Mouse (Mus musculus) gastrocnemius, adult 8-10 months (tissue): ENCODE measurements around the gene Pacsin1. TPM values are rescaled to one million over a fixed set of nuclear protein-coding genes. Genes with fewer than 3 reads are reported as not detected.

Experiments used
- DNase-seq, 2 experiments: peaks; one replicate each; pipeline ENCODE4 v3.0.0; 2022; ENCODE audit warnings: low spot score in 2 of 2
- total RNA-seq, 4 experiments: library from RNA; stranded (reverse); gene quantifications; 2 replicates each; pipeline ENCODE4 v1.2.4; 2022

Gene Pacsin1
- total RNA-seq, 4 experiments from 2014 or later = 0.15 to 0.51 TPM; not detected in 2

GRCm38 (mm10) chr17:27677756-27678155 is 22.4 kb downstream of the Pacsin1 start:
- no peak for DNase-seq

- no peak for DNase-seq
Observed at GRCm38 (mm10) chr17:27678924-27679813, 23.9 kb downstream of the Pacsin1 start.

GRCm38 (mm10) chr17:27684886-27685549 is 29.7 kb downstream of the Pacsin1 start:
- no peak for DNase-seq

DNA sequence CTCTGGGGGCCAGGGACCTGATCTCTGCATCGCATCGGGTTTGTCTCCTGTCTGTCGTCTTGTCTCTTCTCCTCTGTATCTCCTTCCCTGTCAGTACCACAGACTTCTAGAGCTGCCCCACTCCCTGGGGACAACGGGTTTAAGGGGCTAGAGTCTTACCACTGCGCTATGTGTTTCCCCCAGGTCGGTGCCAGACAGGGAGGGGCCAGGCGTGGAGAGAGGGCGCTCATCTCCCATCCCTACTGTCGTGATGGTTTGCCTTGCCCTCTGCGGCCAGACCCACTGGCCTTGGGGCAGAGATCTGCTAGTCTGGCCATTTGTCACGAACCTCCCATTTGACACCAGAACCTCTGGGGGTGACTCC is 30.2 kb downstream of the Pacsin1 start:
- DNase-seq = no peak

DNA sequence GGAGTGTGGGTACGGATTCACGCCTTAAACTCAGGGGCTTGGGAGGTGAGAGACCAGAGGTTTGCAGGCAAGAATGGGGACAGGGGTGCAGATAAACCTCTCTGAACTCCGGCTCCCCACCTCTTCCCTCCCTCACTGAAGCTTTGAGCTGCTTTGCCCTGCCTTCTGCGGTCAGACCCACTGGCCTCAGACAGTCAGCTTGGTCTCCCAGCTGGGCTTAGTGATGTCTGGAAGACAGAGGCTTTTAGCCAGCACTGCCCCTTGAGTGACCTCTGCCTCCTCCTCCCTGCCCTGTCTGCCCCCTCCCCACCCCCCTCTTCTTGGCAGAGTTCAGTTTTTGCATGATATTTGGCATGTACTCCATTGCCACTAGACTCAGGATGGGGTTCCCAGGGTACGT is 31.1 kb downstream of the Pacsin1 start:
- no peak for DNase-seq

- DNase-seq = no peak
Observed at GRCm38 (mm10) chr17:27690993-27691693, 35.8 kb downstream of the Pacsin1 start.

GRCm38 (mm10) chr17:27699641-27700244 is 44.4 kb downstream of the Pacsin1 start:
- DNase-seq = no peak

- no peak for DNase-seq
Observed at GRCm38 (mm10) chr17:27700812-27701211, 45.5 kb downstream of the Pacsin1 start.

- no peak for DNase-seq
Observed at GRCm38 (mm10) chr17:27701856-27702255, 46.5 kb downstream of the Pacsin1 start.

DNA sequence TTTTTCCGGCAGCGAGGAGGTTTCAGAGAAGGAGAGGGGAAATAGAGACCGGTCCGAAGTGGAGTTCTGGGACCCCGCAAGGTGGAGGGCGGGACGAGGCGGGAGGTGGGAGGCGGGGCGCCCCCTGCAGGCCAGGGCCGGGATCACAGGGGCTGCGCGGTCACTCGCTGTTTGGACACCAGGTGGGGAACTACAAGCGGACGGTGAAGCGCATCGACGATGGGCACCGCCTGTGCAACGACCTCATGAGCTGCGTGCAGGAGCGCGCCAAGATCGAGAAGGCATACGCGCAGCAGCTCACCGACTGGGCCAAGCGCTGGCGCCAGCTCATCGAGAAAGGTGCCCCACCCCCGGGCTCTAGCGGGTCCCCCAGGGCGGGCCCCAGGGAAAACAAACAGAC is 47.2 kb downstream of the Pacsin1 start:
- DNase-seq = peak in 1 of 2 experiments; percentile 26

- no peak for DNase-seq
Observed at GRCm38 (mm10) chr17:27703961-27704621, 48.8 kb downstream of the Pacsin1 start.

- DNase-seq = no peak
Observed at GRCm38 (mm10) chr17:27705661-27706060, 50.4 kb downstream of the Pacsin1 start.

DNA sequence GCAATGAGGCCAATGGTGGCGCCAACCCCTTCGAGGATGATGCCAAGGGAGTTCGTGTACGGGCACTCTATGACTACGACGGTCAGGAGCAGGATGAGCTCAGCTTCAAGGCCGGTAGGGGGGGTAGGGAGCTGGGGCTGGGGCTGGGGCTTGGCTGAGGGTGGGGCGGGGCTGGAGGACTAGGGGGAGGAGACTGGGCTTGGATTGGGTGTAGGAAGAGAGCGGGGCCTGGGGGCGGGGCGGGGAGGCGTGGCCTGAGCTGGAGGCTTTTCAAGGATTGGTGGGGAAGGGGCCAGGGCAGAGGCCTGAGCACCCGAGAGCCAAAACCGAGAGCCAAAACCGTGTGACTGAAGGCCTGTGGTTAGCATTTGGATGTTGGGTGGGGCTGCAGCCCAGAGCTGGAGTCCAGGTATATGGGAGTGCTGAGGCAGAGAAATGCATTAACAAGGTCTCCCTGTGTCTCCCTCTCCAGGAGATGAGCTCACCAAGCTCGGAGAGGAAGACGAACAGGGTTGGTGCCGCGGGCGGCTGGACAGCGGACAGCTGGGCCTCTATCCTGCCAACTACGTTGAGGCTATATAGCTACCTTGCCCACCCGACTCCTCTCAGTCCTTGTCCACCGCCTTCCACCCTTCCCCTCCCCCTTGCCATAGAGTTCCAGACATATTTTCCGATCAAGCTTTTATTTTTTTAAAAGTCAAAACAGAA is 52.8 kb downstream of the Pacsin1 start:
- peak; percentile 16 to 18 for DNase-seq

DNA sequence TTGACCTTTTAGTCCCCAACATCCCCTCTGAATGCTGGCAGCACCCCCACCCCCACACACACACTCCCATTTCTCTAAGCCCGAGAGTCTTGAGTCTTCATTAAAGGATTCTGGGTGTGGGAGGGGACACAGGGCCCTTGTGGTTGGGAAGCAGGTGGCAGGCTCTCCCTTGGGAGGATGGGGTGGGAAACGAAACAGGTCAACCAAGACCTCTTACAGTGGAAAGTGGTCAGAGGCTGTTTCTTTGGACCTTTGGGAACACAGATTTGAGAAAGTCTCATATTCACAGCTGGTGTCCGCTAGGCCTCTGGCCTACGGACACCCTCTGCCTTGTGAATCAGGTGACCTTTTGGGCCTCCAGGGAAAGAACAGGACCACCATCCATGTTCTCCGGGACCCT is 54.3 kb downstream of the Pacsin1 start:
- DNase-seq = no peak

GRCm38 (mm10) chr17:27712832-27713231 is 57.5 kb downstream of the Pacsin1 start:
- no peak for DNase-seq

DNA sequence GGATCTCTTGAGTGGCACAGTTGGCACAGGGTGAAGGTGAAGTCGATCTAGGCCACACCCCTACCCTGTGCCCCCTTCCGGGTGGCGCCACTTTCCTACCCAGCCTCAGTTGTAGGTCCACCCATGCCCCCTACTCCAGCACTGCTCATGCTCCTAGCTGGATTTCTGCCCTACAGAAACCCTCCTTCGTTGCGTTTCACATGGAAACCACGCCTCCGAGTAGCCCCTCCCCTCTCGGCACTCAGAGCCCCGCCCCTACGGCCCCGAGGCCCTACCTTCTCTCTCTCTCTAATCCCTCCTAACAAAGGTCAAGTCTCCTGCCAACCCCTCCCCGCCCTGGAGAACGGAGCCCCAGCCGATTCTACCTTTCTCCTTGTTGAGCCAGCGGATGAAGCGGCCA is 61.5 kb downstream of the Pacsin1 start:
- no peak for DNase-seq

- DNase-seq = no peak
Observed at GRCm38 (mm10) chr17:27718250-27718649, 62.9 kb downstream of the Pacsin1 start.

DNA sequence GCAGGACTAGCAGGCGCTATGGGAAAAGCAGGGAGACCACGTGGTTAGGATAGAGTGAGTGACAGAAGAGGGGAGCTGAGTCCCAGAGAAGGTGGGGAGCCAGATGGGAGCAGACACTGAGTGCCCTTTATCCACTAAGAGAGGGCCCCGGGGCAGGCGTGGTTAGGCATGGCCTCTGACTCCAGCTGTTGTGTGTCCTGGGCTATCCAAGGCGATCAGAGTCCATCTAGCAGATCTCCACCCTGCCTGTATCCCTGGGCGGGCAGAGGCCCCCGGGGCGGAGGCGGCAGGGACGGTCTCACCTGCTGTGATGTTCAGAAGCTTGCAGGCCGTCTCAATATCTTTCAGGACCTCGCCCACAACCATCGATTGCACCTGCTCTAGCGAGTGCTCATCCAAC is 64.4 kb downstream of the Pacsin1 start:
- no peak for DNase-seq

- DNase-seq = no peak
Observed at GRCm38 (mm10) chr17:27720326-27720725, 65.0 kb downstream of the Pacsin1 start.

- DNase-seq = no peak
Observed at GRCm38 (mm10) chr17:27721125-27721664, 65.9 kb downstream of the Pacsin1 start.
